Mouse (Mus musculus) MEL (cell line): Measurements from ENCODE around the gene Clk1.

Source experiments
- CHD1 ChIP-seq: IDR thresholded peaks from 2 replicates; pipeline ENCODE4 v1.6.1; 2012; ENCODE audit warnings: low read depth, mild to moderate bottlenecking, inconsistent platforms, low read length, improper control_type of control experiment
- CTCF ChIP-seq, 3 experiments: IDR thresholded peaks in 2 of 3; conservative IDR thresholded peaks in 1 of 3; 2 replicates each; pipeline ENCODE4 v1.5.1; 2011 to 2012; ENCODE audit warnings: low read length in 3 of 3, low read depth in 2 of 3, mild to moderate bottlenecking in 2 of 3, improper control_type of control experiment in 1 of 3, inconsistent platforms in 1 of 3, mixed read lengths in 1 of 3, moderate library complexity in 1 of 3; ENCODE audit not compliant: control insufficient read depth in 1 of 3, insufficient read depth in 1 of 3, poor library complexity in 1 of 3, severe bottlenecking in 1 of 3
- E2F4 ChIP-seq: IDR thresholded peaks from 2 replicates; pipeline ENCODE4 v1.6.1; 2011; ENCODE audit warnings: low read depth, low read length, improper control_type of control experiment, borderline replicate concordance
- KAT2A ChIP-seq: conservative IDR thresholded peaks from 2 replicates; pipeline ENCODE4 v1.6.1; 2012; ENCODE audit warnings: low read depth, low read length, improper control_type of control experiment, inconsistent platforms
- MAZ ChIP-seq: IDR thresholded peaks from 2 replicates; pipeline ENCODE4 v1.6.1; 2012; ENCODE audit warnings: low read depth, mild to moderate bottlenecking, inconsistent platforms, low read length, improper control_type of control experiment
- NELFE ChIP-seq: IDR thresholded peaks from 2 replicates; pipeline ENCODE4 v1.6.1; 2011; ENCODE audit warnings: low read depth, low read length, improper control_type of control experiment
- NRF1 ChIP-seq: IDR thresholded peaks from 2 replicates; pipeline ENCODE4 v1.6.1; 2014; ENCODE audit warnings: low read depth, mild to moderate bottlenecking, inconsistent platforms, low read length, improper control_type of control experiment, moderate library complexity; ENCODE audit not compliant: poor library complexity, insufficient read depth, severe bottlenecking
- POLR2A ChIP-seq, 2 experiments: IDR thresholded peaks; 2 replicates each; pipeline ENCODE4 v1.6.1; 2011 to 2012; ENCODE audit warnings: low read length in 2 of 2, mild to moderate bottlenecking in 2 of 2, control low read depth in 1 of 2, improper control_type of control experiment in 1 of 2, low read depth in 1 of 2, moderate library complexity in 1 of 2; ENCODE audit not compliant: control insufficient read depth in 1 of 2, insufficient read depth in 1 of 2, poor library complexity in 1 of 2
- POLR2AphosphoS2 ChIP-seq: IDR thresholded peaks from 2 replicates; pipeline ENCODE4 v1.6.1; 2011; ENCODE audit warnings: low read length, improper control_type of control experiment
- USF2 ChIP-seq, 2 experiments: IDR thresholded peaks; 2 replicates each; pipeline ENCODE4 v1.6.1; 2011 to 2012; ENCODE audit warnings: improper control_type of control experiment in 2 of 2, low read length in 2 of 2, borderline replicate concordance in 1 of 2, inconsistent platforms in 1 of 2, low read depth in 1 of 2, mild to moderate bottlenecking in 1 of 2; ENCODE audit not compliant: insufficient read depth in 1 of 2
- ZC3H11A ChIP-seq: IDR thresholded peaks from 2 replicates; pipeline ENCODE4 v1.6.1; 2012; ENCODE audit warnings: low read depth, mild to moderate bottlenecking, inconsistent platforms, low read length, improper control_type of control experiment
- ZKSCAN1 ChIP-seq: IDR thresholded peaks from 2 replicates; pipeline ENCODE4 v1.6.1; 2012; ENCODE audit warnings: low read depth, mild to moderate bottlenecking, inconsistent platforms, low read length, improper control_type of control experiment, moderate library complexity
- ZMIZ1 ChIP-seq: IDR thresholded peaks from 2 replicates; pipeline ENCODE4 v1.6.1; 2012; ENCODE audit warnings: low read depth, mild to moderate bottlenecking, inconsistent platforms, low read length, improper control_type of control experiment, moderate library complexity
- ZNF384 ChIP-seq: IDR thresholded peaks from 2 replicates; pipeline ENCODE4 v1.6.1; 2012; ENCODE audit warnings: low read depth, mild to moderate bottlenecking, inconsistent platforms, low read length, improper control_type of control experiment

GRCm38 (mm10) chr1:58408141-58408540 lies 15.7 kb downstream of the Clk1 start:
- no peak; the same call in 1 of the 2 replicates for TF ChIP-seq POLR2AphosphoS2
- no peak for TF ChIP-seq CTCF (IDR thresholded peaks at IDR 0.05 in 2 of 3, conservative IDR thresholded peaks at IDR 0.05 in 1 of 3; ENCODE audit: control insufficient read depth in 1 of 3, insufficient read depth in 1 of 3, low read depth in 2 of 3, low read length in 3 of 3, poor library complexity in 1 of 3, severe bottlenecking in 1 of 3)
- TF ChIP-seq USF2 (IDR thresholded peaks at IDR 0.05; ENCODE audit: borderline replicate concordance in 1 of 2, insufficient read depth in 1 of 2, low read depth in 1 of 2, low read length in 2 of 2): no peak
- no peak for TF ChIP-seq NELFE
- no peak for TF ChIP-seq ZMIZ1
- TF ChIP-seq E2F4: no peak
- no peak; a peak in 1 of 4 replicates for TF ChIP-seq POLR2A (IDR thresholded peaks at IDR 0.05; ENCODE audit: control insufficient read depth in 1 of 2, insufficient read depth in 1 of 2, low read depth in 1 of 2, low read length in 2 of 2, poor library complexity in 1 of 2)
- TF ChIP-seq CHD1: no peak
- TF ChIP-seq ZNF384: no peak
- no peak for TF ChIP-seq ZC3H11A
- TF ChIP-seq KAT2A: no peak
- no peak for TF ChIP-seq NRF1
- no peak for TF ChIP-seq MAZ
- no peak for TF ChIP-seq ZKSCAN1
